Mouse (Mus musculus) hematopoietic stem cell, adult 5-6 weeks (primary cell): ENCODE data around the gene Hexim1. TPM values are rescaled to one million over a fixed set of nuclear protein-coding genes. Genes with fewer than 3 reads are reported as not detected.

ENCODE experiments used
- ATAC-seq, 2 experiments: fragments of 125-278 bp in 1 of 2; replicated peaks in 1 of 2; 2 replicates each; pipeline ENCODE4 v1.8.0; 2016 to 2017; ENCODE audit warnings: inconsistent platforms in 2 of 2, mild to moderate bottlenecking in 2 of 2, moderate number of reproducible peaks in 2 of 2, low read depth in 1 of 2, moderate TSS enrichment in 1 of 2; ENCODE audit not compliant: low FRiP score in 2 of 2, poor library complexity in 2 of 2, severe bottlenecking in 2 of 2, insufficient read depth in 1 of 2, low TSS enrichment in 1 of 2
- total RNA-seq: library from RNA; stranded (forward); fragments of 172-1452, 232-1000 nt; gene quantifications from 2 replicates; pipeline ENCODE4 v1.2.3, GENCODE M21; 2017

The Hexim1 gene
- total RNA-seq, 1 experiment from 2014 or later, result 55.9 TPM

GRCm38 (mm10) chr11:103139951-103140762 is 24.1 kb downstream of the Hexim1 start:
- no peak for ATAC-seq

GRCm38 (mm10) chr11:103140763-103141100 is 24.7 kb downstream of the Hexim1 start:
- no peak for ATAC-seq

GRCm38 (mm10) chr11:103141101-103141943 is 25.3 kb downstream of the Hexim1 start:
- ATAC-seq, result no peak

GRCm38 (mm10) chr11:103141944-103142255 is 25.9 kb downstream of the Hexim1 start:
- ATAC-seq, result no peak

- ATAC-seq, result peak; percentile 46 to 65
Observed at GRCm38 (mm10) chr11:103142441-103143182, 26.6 kb downstream of the Hexim1 start.

- no peak for ATAC-seq
Observed at GRCm38 (mm10) chr11:103144309-103145285, 28.6 kb downstream of the Hexim1 start.

GRCm38 (mm10) chr11:103146386-103146785 is 30.4 kb downstream of the Hexim1 start:
- peak in 1 of 2 experiments; percentile 34; a peak in 1 of 4 replicates for ATAC-seq

GRCm38 (mm10) chr11:103147766-103148165 is 31.7 kb downstream of the Hexim1 start:
- ATAC-seq, result no peak

- no peak for ATAC-seq
Observed at GRCm38 (mm10) chr11:103149771-103150170, 33.7 kb downstream of the Hexim1 start.

- ATAC-seq, result peak; percentile 97 to 98
Observed at GRCm38 (mm10) chr11:103158621-103159478, 42.8 kb downstream of the Hexim1 start.

GRCm38 (mm10) chr11:103160738-103161137 is 44.7 kb downstream of the Hexim1 start:
- no peak for ATAC-seq

- ATAC-seq, result no peak
Observed at GRCm38 (mm10) chr11:103161449-103161848, 45.4 kb downstream of the Hexim1 start.

- no peak for ATAC-seq
Observed at GRCm38 (mm10) chr11:103162132-103162531, 46.1 kb downstream of the Hexim1 start.

- no peak for ATAC-seq
Observed at GRCm38 (mm10) chr11:103164391-103164790, 48.4 kb downstream of the Hexim1 start.

GRCm38 (mm10) chr11:103168690-103169390 is 52.8 kb downstream of the Hexim1 start:
- ATAC-seq, result peak; percentile 57 to 60; a peak in 3 of 4 replicates
